Mouse (Mus musculus) right cerebral cortex, postnatal 14 days (tissue): ENCODE data around the gene Ptdss2.

Source experiments
- DNase-seq: peaks from one replicate; pipeline ENCODE4 v3.0.0; 2022

The Ptdss2 gene

GRCm38 (mm10) chr7:141122689-141123516 lies 721 bp downstream of the Ptdss2 start:
- peak; percentile 77 for DNase-seq

- DNase-seq, result no peak
These were observed 1.3 kb downstream of the Ptdss2 start for GRCm38 (mm10) chr7:141123517-141123856.

- DNase-seq, result peak; percentile 91
These were observed 9.0 kb downstream of the Ptdss2 start for GRCm38 (mm10) chr7:141131024-141131820.

GRCm38 (mm10) chr7:141131904-141132755 lies 9.9 kb downstream of the Ptdss2 start:
- no peak for DNase-seq

- DNase-seq, result no peak
These were observed 19.1 kb downstream of the Ptdss2 start for GRCm38 (mm10) chr7:141141326-141141725.

GRCm38 (mm10) chr7:141143112-141143511 lies 20.9 kb downstream of the Ptdss2 start:
- DNase-seq, result no peak

- DNase-seq, result no peak
These were observed 21.7 kb downstream of the Ptdss2 start for GRCm38 (mm10) chr7:141143861-141144260.

- DNase-seq, result no peak
These were observed 22.5 kb downstream of the Ptdss2 start for GRCm38 (mm10) chr7:141144650-141145049.

- DNase-seq, result no peak
These were observed 23.2 kb downstream of the Ptdss2 start for GRCm38 (mm10) chr7:141145403-141145802.

GRCm38 (mm10) chr7:141146043-141146595 lies 23.9 kb downstream of the Ptdss2 start:
- DNase-seq, result no peak

GRCm38 (mm10) chr7:141147044-141147443 lies 24.9 kb downstream of the Ptdss2 start:
- DNase-seq, result no peak

- DNase-seq, result no peak
These were observed 26.5 kb downstream of the Ptdss2 start for GRCm38 (mm10) chr7:141148639-141149038.

GRCm38 (mm10) chr7:141155362-141155761 lies 33.2 kb downstream of the Ptdss2 start:
- DNase-seq, result no peak

GRCm38 (mm10) chr7:141164397-141164796 lies 42.2 kb downstream of the Ptdss2 start:
- no peak for DNase-seq

- DNase-seq, result no peak
These were observed 42.7 kb downstream of the Ptdss2 start for GRCm38 (mm10) chr7:141164850-141165249.

- no peak for DNase-seq
These were observed 45.8 kb downstream of the Ptdss2 start for GRCm38 (mm10) chr7:141167901-141168517.

GRCm38 (mm10) chr7:141168518-141168953 lies 46.4 kb downstream of the Ptdss2 start:
- peak; percentile 30 for DNase-seq

GRCm38 (mm10) chr7:141169300-141169699 lies 47.1 kb downstream of the Ptdss2 start:
- no peak for DNase-seq

- no peak for DNase-seq
These were observed 47.7 kb downstream of the Ptdss2 start for GRCm38 (mm10) chr7:141169866-141170265.

- DNase-seq, result peak; percentile 94
These were observed 50.2 kb downstream of the Ptdss2 start, which contains the start of gene Rnh1 for GRCm38 (mm10) chr7:141172116-141173006. Gene Rnh1, minus strand, starts transcription at chr7:141172857.

- no peak for DNase-seq
These were observed 51.2 kb downstream of the Ptdss2 start for GRCm38 (mm10) chr7:141173323-141173850.
